ENCODE assay signal across 23 mouse cellular contexts in genomic region chr7:40717991-40718390, GRCm38 (mm10).
A peak's percentile ranks its signal among the peaks of the same experiment; 100 is the strongest.
DNase-seq lines count a peak whose midpoint lies in the region; ATAC-seq lines count a peak whose summit lies in the region.
"Had no signal": no experiment of that assay in that cellular context is flagged by ENCODE, and none has a peak within 500 bp of the region (broad histone marks: within the 10 kb centered on the region; RNA-seq: fewer than 3 reads in every experiment).

No protein-coding gene starts in this region.

- H3K9me3 ChIP-seq in heart, embryonic 12.5 days (replicated peaks): no peaks in the 10 kb centered on the region
- H3K9me3 ChIP-seq: embryonic facial prominence, embryonic 12.5 days; forebrain, embryonic 10.5 days; heart, embryonic 15.5 days; hindbrain, embryonic 13.5 days; limb, embryonic 13.5 days; liver, embryonic 13.5 days had no signal

- H3K27ac ChIP-seq in heart, embryonic 12.5 days (ENCODE audit: poor library complexity, severe bottlenecking): no peak overlapping the region
- H3K27ac ChIP-seq: embryonic facial prominence, embryonic 12.5 days; forebrain, embryonic 10.5 days; heart, embryonic 15.5 days; hindbrain, embryonic 13.5 days; limb, embryonic 13.5 days; liver, embryonic 13.5 days had no signal

- no peak overlapping the region for H3K4me3 ChIP-seq in heart, embryonic 12.5 days
- H3K4me3 ChIP-seq: embryonic facial prominence, embryonic 12.5 days; forebrain, embryonic 10.5 days; heart, embryonic 15.5 days; hindbrain, embryonic 13.5 days; limb, embryonic 13.5 days; liver, embryonic 13.5 days had no signal

- H3K36me3 ChIP-seq in heart, embryonic 12.5 days: no peaks in the 10 kb centered on the region
- H3K36me3 ChIP-seq: embryonic facial prominence, embryonic 12.5 days; forebrain, embryonic 10.5 days; heart, embryonic 15.5 days; hindbrain, embryonic 13.5 days; limb, embryonic 13.5 days; liver, embryonic 13.5 days had no signal

- no peaks in the 10 kb centered on the region for H3K4me1 ChIP-seq in heart, embryonic 12.5 days (replicated peaks)
- H3K4me1 ChIP-seq: embryonic facial prominence, embryonic 12.5 days; forebrain, embryonic 10.5 days; heart, embryonic 15.5 days; hindbrain, embryonic 13.5 days; limb, embryonic 13.5 days; liver, embryonic 13.5 days had no signal

- peak; percentile 12 for DNase-seq in cerebellum, adult 9-11 months
- DNase-seq in cerebellum, adult 11 months: no peak
- peak; percentile 4 for DNase-seq in heart, postnatal 4 days
- DNase-seq in lung, postnatal 36 days: peak; percentile 4
- no peak for DNase-seq in lung, postnatal 14 days
- no peak for DNase-seq in natural killer cell, adult 2 months (ENCODE audit: low spot score in 2 of 2)
- DNase-seq: adrenal gland, adult 8-10 months; B cell, adult 2 months; forebrain, postnatal 0 days; kidney, adult 9 months; kidney, postnatal 10 days; layer of hippocampus, adult 9-11 months; liver, embryonic 13.5 days; thymus, postnatal 4 days had no signal

- H3K9ac ChIP-seq in heart, embryonic 12.5 days: no peak overlapping the region
- H3K9ac ChIP-seq: embryonic facial prominence, embryonic 12.5 days; forebrain, postnatal 0 days; heart, embryonic 15.5 days; hindbrain, embryonic 13.5 days; limb, embryonic 13.5 days; liver, embryonic 13.5 days had no signal

- no peaks in the 10 kb centered on the region for H3K27me3 ChIP-seq in heart, embryonic 12.5 days (replicated peaks)
- H3K27me3 ChIP-seq: embryonic facial prominence, embryonic 12.5 days; heart, embryonic 15.5 days; hindbrain, embryonic 13.5 days; limb, embryonic 13.5 days; liver, embryonic 13.5 days had no signal

- no peak for ATAC-seq in heart, embryonic 12.5 days (ENCODE audit: insufficient number of reproducible peaks, low FRiP score)
- ATAC-seq: activated CD4-positive, CD25-positive, alpha-beta regulatory T cell, adult 4 months; forebrain, postnatal 0 days; intestine, postnatal 0 days had no signal

- no peak overlapping the region for H3K4me2 ChIP-seq in heart, embryonic 12.5 days
- H3K4me2 ChIP-seq: embryonic facial prominence, embryonic 12.5 days; heart, embryonic 15.5 days; hindbrain, embryonic 13.5 days; limb, embryonic 13.5 days; liver, embryonic 13.5 days; midbrain, embryonic 11.5 days had no signal

- WGBS in heart, embryonic 12.5 days: 54% methylated on average over 6 of the region's 6 CpGs

Comparison
In these comparisons a context has a peak if more than half of its experiments do, and no peak if none do; other contexts are left out.
1. DNase-seq: peak in cerebellum, adult 9-11 months (single experiment), heart, postnatal 4 days (single experiment) and lung, postnatal 36 days (single experiment); none in cerebellum, adult 11 months (single experiment), lung, postnatal 14 days (single experiment) and natural killer cell, adult 2 months (0 of 2).